Mouse (Mus musculus) adrenal gland, postnatal 14 days (tissue): Measurements from ENCODE around the gene Bsg. TPM values are rescaled to one million over a fixed set of nuclear protein-coding genes. Genes with fewer than 3 reads are reported as not detected.
A peak's percentile ranks its signal among the peaks of the same experiment; 100 is the strongest.
"Not testable (repeated sequence)": the region's sequence is repeated elsewhere in the genome, so short reads cannot be mapped to it uniquely, and the experiment has no call there.

Source experiments
- DNase-seq: peaks from one replicate; pipeline ENCODE4 v3.0.0; 2021; ENCODE audit warnings: mixed read lengths
- total RNA-seq: library from RNA; stranded (reverse); gene quantifications from 2 replicates; pipeline ENCODE4 v1.2.3, GENCODE M21; 2021

Gene Bsg
- total RNA-seq, 1 experiment from 2014 or later, result 707 TPM

DNA sequence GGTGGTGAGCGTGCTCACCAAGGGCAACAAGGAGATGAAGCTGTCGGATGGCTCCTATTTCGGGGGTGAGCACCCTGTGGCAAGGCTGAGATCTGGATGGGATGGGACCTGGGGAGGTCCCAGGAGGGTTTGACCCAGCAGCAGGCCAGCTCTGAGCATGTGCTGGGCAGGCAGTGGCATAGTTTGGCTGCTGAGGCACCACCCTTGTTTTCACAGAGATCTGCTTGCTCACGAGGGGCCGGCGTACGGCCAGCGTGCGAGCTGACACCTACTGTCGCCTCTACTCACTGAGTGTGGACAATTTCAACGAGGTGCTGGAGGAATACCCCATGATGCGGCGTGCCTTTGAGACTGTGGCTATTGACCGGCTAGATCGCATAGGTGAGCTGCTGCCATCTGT lies 29.6 kb downstream of the Bsg start:
- no peak for DNase-seq

DNA sequence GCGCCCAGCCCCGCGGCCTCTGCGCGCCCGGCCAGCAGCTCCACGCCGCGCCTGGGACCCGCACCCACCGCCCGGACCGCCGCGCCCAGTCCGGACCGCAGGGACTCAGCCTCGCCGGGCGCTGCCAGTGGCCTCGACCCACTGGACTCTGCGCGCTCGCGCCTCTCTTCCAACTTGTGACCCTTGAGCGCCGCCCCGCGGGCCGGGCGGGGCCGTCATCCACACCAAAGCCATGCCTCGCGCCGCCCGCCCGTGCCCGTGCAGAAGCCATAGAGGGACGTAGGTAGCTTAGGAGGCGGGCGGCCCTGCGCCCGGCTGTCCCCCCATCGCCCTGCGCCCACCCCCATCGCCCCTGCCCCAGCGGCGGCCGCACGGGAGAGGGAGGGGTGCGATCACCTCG lies 31.1 kb downstream of the Bsg start:
- peak; percentile 58 for DNase-seq

DNA sequence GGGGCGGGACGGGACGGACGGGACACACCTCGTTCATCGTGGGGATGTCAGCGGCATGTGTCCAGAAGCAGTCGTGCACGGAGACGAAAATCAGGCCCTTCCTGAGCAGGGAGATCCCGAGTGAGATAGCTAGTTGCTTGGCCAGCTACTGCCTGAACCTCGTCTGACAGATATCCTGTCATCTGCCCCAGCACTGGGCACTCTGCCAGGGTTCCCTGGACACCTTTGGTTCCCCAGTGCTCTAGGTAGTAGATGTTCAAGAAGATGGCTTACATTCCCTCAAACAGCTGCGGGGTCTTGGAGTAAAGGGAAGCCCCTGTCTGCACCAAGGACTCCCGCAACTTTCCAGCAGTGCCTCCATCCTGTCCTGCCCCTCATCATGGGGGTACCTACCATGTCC lies 32.4 kb downstream of the Bsg start:
- peak; percentile 49 for DNase-seq

DNA sequence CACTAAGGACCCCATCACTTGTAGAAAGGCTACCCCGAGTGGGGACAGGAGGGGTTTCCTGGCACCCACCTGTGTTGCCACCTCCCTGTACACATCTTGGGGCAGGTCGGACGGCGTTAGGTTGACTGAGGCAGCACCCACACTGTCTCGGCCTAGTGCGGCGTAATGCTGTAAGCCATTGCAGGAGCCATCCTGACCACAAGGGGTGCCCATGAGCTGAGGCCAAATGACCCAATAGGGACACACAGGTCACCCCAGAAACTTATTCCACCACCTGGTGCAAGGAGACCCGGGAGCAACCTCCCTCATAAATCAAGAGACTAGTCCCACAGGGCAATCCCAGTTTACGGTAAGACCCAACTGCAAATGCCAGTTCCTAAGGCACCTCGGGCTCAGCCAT lies 34.0 kb downstream of the Bsg start:
- DNase-seq, result no peak

DNA sequence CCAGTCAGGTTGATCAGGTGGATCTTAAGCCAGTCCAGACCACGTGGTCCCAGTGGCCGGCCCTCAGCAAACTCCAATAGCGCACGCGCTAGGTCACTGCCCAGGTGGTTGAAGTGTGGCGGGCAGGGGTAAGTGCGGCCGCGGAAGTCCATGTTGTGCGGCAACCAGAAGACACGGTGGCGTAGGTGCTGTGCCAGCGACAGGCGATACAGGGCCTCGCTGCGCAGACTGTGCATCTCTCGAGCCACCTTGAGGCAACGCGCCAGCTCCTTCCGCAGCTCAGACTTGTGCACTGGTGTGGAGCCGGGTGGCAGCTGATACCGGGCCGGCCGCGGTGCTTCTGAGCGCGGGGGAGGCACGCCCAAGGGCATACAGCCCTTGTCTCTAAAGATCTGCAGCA lies 34.9 kb downstream of the Bsg start:
- DNase-seq, result no peak

DNA sequence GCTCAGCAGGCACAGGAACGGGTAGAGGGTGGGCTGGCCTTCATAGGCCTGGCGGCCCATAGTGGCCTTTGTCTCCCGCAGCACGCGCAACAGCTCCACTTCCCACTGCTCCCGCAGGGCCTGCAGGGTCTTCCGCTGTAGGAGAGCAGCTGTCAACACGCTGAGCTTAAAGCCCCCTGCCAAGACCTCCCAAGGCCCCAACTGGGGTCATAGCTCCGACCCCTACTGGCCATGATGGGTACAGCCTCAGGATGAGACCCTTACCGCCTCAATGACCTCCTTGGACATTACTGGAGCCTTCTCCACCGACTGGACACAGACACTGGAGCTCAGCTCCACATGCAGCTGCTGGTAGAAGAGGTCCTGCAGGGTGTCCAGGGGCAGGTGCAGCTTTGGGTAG lies 36.6 kb downstream of the Bsg start:
- DNase-seq, result no peak

DNA sequence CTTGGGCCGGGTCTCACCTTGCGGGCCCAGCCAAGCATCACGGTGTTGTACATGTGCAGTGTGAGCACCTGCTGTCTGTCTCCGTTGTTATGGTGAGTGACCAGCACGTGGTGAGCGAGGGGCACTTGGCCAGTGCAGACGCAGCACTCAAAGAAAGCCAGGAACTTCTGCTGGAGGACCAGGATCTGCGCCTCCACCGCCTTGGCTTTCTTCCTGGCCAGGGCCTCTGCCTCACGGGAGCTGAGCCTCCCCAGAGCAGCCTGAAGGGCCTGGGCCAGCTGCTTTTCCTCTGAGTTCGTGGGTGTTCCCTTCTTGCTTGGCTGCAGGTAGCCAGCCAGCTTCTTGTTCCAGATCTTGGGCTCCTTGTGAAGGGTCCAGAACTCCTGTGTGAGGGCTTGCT lies 38.9 kb downstream of the Bsg start:
- DNase-seq, result no peak

DNA sequence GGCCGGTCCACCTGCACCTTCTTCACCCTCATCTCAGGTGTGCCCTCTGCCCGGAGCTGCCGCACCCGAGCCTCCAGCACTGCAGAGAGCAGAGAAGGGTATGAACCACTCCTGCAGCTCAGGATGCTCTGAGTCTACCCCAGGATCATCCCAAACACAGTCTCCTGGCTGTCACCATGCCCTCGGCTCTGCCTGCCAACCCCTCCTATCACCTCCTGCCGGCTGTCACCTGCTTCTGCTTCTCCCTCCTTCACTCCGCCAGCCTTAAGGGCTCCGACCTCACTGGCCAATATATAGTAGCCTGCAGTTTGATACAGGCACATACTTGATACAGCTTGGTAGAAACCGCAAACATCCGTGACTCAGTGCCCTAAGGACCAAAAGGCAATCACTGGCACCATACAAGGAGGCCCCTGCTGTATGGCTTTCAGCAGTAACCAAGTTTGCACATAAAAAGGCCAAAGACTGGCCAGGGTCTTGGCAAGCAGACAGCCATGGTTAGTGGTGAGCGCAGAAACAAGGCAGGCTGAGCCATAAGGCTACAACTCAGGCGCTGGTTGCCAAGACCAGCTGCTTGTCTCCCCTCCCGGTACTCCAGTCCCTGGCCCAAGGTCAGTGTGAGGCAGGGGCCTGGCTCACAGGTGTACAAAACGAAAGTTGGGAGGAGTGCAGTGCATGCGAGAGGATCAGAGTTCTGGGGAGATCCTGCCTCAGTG lies 39.5 kb downstream of the Bsg start:
- DNase-seq, result no peak

DNA sequence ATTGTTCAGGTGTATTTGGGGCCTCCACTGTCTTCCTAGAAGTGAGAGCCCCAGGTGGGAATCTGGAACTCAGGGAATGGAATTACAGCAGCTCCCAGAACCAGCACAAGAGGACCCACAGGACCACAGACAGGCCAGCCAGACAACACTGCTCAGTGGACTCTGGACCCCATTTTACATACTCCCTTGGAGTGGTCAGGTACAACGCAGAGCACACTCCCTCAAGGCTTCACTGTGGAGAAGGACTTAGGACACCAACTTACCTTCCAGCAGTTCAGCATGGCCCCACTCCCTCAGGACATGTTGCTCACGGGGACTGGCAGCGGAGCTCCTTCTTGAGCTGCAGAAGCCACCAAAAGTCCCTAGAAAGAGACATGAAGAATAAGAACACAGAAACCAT lies 41.1 kb downstream of the Bsg start:
- no peak for DNase-seq

DNA sequence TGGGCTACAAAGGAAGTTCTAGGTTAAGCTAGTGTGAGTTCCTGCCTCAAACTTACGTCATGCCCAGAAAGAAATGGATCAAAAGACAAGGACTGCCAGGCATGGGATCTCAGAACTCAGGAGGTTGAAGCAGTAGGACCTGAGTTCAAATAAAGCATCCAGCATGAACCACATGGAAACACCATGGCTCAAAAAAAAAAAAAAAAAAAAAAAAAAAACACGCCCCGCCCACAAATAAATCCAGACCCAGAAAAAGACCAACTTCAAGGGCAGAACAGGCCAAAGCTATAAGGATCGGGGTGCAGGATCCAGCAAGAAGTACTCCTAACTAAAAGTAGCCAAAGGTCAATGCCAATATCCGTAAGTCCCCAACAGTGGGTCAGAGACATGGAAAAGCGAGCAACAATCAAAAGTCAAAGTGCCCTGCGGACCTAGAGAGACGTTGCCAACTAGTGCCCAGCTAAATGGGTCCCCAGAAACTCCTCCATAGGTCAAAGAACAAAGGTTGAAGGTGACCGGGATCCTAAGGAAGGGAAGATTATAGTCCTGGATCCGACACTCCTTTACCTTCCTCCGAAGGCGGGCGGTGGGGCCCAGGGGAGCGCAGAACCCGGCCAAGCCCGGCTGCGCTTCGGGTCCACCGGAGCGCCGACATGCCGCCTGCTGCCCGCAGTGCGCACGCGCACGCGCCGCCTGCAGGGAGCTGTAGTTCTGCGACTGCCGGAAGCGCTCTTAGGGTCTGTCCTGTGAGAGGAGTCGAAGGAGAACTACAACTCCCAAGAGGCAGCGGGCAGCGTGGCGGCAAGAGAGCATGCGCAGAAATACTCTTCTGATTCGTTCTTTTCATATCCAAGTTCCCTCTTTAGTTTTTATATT lies 41.8 kb downstream of the Bsg start, which contains the start of gene Polrmt:
Gene Polrmt, minus strand, starts transcription at position 684 of the 876 bp plus-strand sequence.
- peak; percentile 96 for DNase-seq

DNA sequence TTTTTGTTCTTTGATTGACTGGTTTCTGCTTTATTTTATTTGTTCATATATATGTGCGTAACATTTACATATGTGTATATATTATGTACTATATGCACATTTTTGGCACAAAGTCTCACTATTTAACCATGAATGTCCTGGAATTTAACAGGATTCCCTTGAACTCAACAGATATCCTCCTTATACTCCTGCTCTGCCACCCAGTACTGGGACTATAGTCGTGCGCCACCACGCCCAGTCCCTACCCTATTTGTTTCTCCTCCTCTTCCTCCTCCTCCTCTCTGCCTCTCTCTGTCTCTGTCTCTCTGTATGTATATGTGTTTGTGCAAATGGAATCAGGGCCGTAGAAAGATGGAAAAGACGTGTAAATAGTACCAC lies 42.5 kb downstream of the Bsg start:
- DNase-seq, result no peak

DNA sequence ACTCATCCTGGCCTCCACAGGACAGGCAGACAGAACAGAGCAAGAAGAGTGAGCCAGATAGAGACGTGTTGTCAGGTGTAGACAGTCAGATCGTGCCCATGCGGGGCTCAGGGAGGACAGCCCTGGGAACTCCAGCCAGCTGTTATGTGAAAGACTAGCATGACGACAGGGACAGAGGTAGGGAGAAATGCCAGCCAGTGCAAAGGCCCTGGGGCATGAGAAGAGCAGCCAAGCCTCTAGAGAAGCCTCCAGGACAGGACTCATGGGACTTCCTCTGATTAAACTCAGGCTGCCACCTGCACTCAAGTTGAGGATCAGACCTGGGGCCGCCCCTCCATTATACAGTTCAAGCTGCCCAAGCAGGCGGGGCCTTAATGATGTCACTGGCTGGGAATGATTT lies 44.2 kb downstream of the Bsg start:
- DNase-seq, result no peak

DNA sequence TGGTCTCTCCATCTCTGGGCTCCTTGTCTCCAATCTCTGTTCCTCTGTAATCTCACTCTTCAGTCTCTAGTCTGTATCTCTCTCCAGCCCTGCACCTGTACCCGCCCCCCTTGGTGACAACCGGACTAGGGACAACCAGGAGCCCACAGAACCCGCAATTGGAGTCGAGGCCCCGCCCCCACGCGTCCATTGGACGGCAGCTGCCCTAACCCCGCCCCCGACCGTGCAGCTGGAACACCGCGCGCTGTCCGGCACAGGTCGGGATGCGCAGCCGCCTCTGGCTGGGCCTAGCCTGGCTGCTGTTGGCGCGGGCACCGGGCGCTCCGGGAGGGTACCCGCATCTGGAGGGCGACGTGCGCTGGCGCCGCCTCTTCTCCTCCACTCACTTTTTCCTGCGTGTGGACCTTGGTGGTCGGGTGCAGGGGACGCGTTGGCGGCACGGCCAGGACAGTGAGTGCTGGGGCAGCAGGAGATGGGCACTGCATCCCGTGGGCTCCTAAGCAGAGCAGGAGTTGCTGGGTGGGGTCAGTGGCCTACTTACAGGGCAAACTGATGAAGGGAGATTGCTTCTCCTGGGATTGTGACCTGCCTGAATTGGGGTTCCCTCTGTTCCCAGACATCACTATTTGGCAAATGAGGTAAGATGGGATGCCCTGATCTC lies 50.7 kb downstream of the Bsg start, which contains the start of gene Fgf22:
Gene Fgf22, plus strand, starts transcription at position 221 of the 661 bp plus-strand sequence.
- peak; percentile 90 for DNase-seq

DNA sequence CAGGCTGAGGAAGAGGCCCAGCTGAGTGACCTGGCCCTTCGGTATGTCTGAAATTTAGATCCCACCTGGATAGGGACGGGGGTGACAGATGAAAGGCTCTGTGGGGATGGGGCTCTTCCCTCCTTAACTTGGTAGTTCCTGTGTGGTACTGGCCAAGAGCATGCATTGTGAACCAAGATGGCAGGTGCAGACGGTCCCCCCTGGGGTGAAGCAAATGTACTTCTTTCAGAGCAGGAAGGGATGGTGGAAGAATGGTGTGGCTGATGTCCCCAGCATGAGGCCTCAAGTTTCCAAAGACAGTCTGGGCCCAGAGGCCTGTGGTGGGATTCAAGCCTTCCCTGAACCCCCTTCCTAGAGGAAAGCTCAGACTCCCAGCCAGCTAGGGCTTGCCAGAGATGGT lies 51.6 kb downstream of the Bsg start:
- DNase-seq, result no peak

DNA sequence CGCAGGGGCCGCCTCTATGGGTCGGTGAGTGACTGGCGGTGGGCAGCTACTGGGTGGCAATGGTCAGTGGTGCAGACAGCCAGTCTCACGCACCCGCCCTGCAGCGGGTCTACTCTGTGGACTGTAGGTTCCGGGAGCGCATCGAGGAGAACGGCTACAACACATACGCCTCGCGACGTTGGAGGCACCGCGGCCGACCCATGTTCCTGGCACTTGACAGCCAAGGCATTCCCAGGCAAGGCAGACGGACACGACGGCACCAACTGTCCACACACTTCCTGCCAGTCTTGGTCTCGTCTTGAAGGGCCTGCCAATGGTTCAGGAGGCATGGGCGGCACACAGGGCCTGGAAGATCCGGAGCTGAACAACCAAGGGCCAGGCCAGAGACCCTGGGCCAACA lies 52.4 kb downstream of the Bsg start:
- no peak for DNase-seq

DNA sequence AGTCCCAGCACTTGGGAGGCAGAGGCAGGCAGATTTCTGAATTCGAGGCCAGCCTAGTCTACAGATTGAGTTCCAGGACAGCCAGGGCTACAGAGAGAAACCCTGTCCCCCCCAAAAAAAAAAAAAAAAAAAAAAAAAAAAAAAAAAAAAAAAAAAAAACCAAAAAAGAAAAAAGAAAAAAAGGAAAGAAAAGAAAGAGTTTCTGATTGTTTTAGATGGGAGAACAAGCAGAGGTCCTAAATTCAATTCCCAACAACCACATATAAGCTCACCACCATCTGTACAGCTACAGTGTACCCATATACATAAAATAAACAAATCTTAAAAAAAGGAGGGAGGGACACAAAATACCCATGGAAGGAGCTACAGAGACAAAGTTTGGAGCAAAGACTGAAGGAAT lies 55.4 kb downstream of the Bsg start:
- DNase-seq, result not testable (repeated sequence)

DNA sequence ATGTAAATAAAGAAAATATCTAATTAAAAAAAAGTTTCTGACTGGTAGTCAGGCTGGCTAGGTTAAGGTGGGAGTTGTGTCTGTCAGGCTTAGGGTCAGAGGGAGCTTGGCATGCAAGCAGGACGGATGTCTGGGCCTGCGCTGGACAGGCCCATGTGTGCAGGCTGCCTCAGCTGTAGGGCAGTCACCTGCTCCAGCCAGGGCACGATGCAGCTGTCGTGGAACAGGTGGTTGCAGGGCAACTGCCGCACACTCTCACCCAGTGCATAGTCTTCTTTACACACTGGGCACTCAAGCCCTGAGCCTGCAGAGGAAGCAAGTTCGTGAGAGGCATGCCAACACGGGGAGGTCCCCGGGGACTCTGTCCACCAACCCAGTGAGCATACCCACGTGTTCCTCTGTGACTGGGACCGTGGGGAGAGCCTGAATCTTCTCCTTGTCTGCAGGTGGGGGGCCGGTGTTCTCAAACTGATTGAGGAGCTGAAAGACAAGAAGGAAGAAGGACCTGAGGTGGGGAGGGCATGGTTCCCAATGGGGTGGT lies 56.4 kb downstream of the Bsg start:
- DNase-seq, result peak; percentile 54

Other genes with a start within 250 kb of the Bsg start
- gene Vmn2r83, start 235.8 kb upstream of the Bsg start, total RNA-seq, result not detected in 2 replicates
- 16.6 and 19.3 TPM in 2 replicates for gene Plpp2, start 170.7 kb upstream of the Bsg start, total RNA-seq
- 29.1 and 40.7 TPM in 2 replicates for gene Mier2, start 149.3 kb upstream of the Bsg start, total RNA-seq
- not detected in 2 replicates for gene Theg, start 117.2 kb upstream of the Bsg start, total RNA-seq
- 0.08 and 0.11 TPM in 2 replicates for gene C2cd4c, start 90.5 kb upstream of the Bsg start, total RNA-seq
- 4.0 and 4.8 TPM in 2 replicates for gene Shc2, start 66.6 kb upstream of the Bsg start, total RNA-seq
- not detected in 2 replicates for gene Odf3l2, start 58.8 kb upstream of the Bsg start, total RNA-seq
- gene Madcam1, start 39.9 kb upstream of the Bsg start, total RNA-seq, result 6.8 TPM in 1 of 2 replicates, not detected in the other
- gene Tpgs1, start 35.1 kb upstream of the Bsg start, total RNA-seq, result 27.8 and 34.1 TPM in 2 replicates
- gene Cdc34, start 22.3 kb upstream of the Bsg start, total RNA-seq, result 79.1 and 82.4 TPM in 2 replicates
- 0.89 and 1.1 TPM in 2 replicates for gene Gzmm, start 15.5 kb upstream of the Bsg start, total RNA-seq
- 7.1 and 10.6 TPM in 2 replicates for gene Hcn2, start 12.1 kb downstream of the Bsg start, total RNA-seq
- 59.2 and 65.4 TPM in 2 replicates for gene Polrmt, start 42.1 kb downstream of the Bsg start, total RNA-seq
- gene Fgf22, start 50.6 kb downstream of the Bsg start, total RNA-seq, result not detected in 2 replicates
- gene Rnf126, start 62.5 kb downstream of the Bsg start, total RNA-seq, result 54.7 and 56.5 TPM in 2 replicates
- gene Fstl3, start 72.8 kb downstream of the Bsg start, total RNA-seq, result 5.5 and 6.4 TPM in 2 replicates
- gene Prss57, start 86.5 kb downstream of the Bsg start, total RNA-seq, result not detected in 2 replicates
- gene Palm, start 89.1 kb downstream of the Bsg start, total RNA-seq, result 77.9 and 78.3 TPM in 2 replicates
- gene Misp, start 116.5 kb downstream of the Bsg start, total RNA-seq, result 0.26 TPM in 2 replicates
- gene Ptbp1, start 149.9 kb downstream of the Bsg start, total RNA-seq, result 291 and 302 TPM in 2 replicates
- gene Prtn3, start 170.0 kb downstream of the Bsg start, total RNA-seq, result 1.0 TPM in 1 of 2 replicates, not detected in the other
- 0.93 and 2.2 TPM in 2 replicates for gene Plppr3, start 170.1 kb downstream of the Bsg start, total RNA-seq
- gene Elane, start 181.8 kb downstream of the Bsg start, total RNA-seq, result 0.70 TPM in 1 of 2 replicates, not detected in the other
- gene Cfd, start 186.4 kb downstream of the Bsg start, total RNA-seq, result 561 and 750 TPM in 2 replicates
- 32.0 and 38.4 TPM in 2 replicates for gene Med16, start 204.4 kb downstream of the Bsg start, total RNA-seq
- not detected in 2 replicates for gene Gm26602, start 206.4 kb downstream of the Bsg start, total RNA-seq
- gene Kiss1r, start 212.5 kb downstream of the Bsg start, total RNA-seq, result 0.98 and 1.5 TPM in 2 replicates
- 75.8 and 82.8 TPM in 2 replicates for gene R3hdm4, start 216.7 kb downstream of the Bsg start, total RNA-seq
- 5.9 and 6.9 TPM in 2 replicates for gene Arid3a, start 222.6 kb downstream of the Bsg start, total RNA-seq